Mouse (Mus musculus) erythroblast, embryonic 14.5 days (primary cell): ENCODE results near the gene Rad9b. TPM values are rescaled to one million over a fixed set of nuclear protein-coding genes. Genes with fewer than 3 reads are reported as not detected.

ENCODE experiments used
- H3K27me3 ChIP-seq: 2 replicates; pipeline ENCODE4 v1.6.1; 2012; ENCODE audit warnings: inconsistent platforms; ENCODE audit not compliant: control insufficient read depth
- H3K36me3 ChIP-seq: 2 replicates; pipeline ENCODE4 v1.6.1; 2012; ENCODE audit warnings: mild to moderate bottlenecking, inconsistent platforms; ENCODE audit not compliant: control insufficient read depth
- H3K4me1 ChIP-seq: 2 replicates; pipeline ENCODE4 v1.6.1; 2012; ENCODE audit warnings: inconsistent platforms; ENCODE audit not compliant: control insufficient read depth
- H3K4me3 ChIP-seq: replicated peaks from 2 replicates; pipeline ENCODE3; 2012; ENCODE audit warnings: moderate library complexity, mild to moderate bottlenecking, inconsistent platforms
- H3K9me3 ChIP-seq: 2 replicates; pipeline ENCODE4 v1.6.1; 2012; ENCODE audit warnings: low read length, inconsistent platforms, mixed read lengths; ENCODE audit not compliant: control insufficient read depth
- GATA1 ChIP-seq: IDR thresholded peaks from 2 replicates; pipeline ENCODE4 v1.6.1; 2012; ENCODE audit warnings: low read length, inconsistent platforms, mixed read lengths
- TAL1 ChIP-seq: IDR thresholded peaks from 3 replicates; pipeline ENCODE4 v1.6.1; 2012; ENCODE audit warnings: low read length, inconsistent platforms, mixed read lengths
- polyA plus RNA-seq: library from polyadenylated mRNA; stranded (reverse); fragments of >175 nt; gene quantifications from 2 replicates; pipeline ENCODE4 v1.2.3, GENCODE M21; 2012

Gene Rad9b
- polyA plus RNA-seq, 1 experiment, result not detected

GRCm38 (mm10) chr5:122392227-122393004, 38.4 kb upstream of the Rad9b start:
- peaks cover 36% of the 10 kb centered on the region for H3K36me3 ChIP-seq
- H3K27me3 ChIP-seq, result no peaks in the 10 kb centered on the region
- peak overlapping the region; percentile 95 for H3K4me3 ChIP-seq
- no peaks in the 10 kb centered on the region for H3K9me3 ChIP-seq
- peaks cover 26% of the 10 kb centered on the region for H3K4me1 ChIP-seq
- no peak for TF ChIP-seq TAL1
- TF ChIP-seq GATA1, result no peak

- peaks cover 30% of the 10 kb centered on the region for H3K36me3 ChIP-seq
- peaks cover 24% of the 10 kb centered on the region for H3K4me1 ChIP-seq
- peak within 1 kb of the TSS; percentile 95 for H3K4me3 ChIP-seq
- TF ChIP-seq TAL1, result no peak
- no peak for TF ChIP-seq GATA1
- H3K9me3 ChIP-seq, result no peaks in the 10 kb centered on the region
- H3K27me3 ChIP-seq, result no peaks in the 10 kb centered on the region
Observed at GRCm38 (mm10) chr5:122391786-122392180, 37.8 kb upstream of the Rad9b start, which contains the start of gene Arpc3. Arpc3 (plus strand) TSS chr5:122391878.

GRCm38 (mm10) chr5:122391178-122391785, 37.2 kb upstream of the Rad9b start:
- H3K4me1 ChIP-seq, result peaks cover 24% of the 10 kb centered on the region
- H3K27me3 ChIP-seq, result no peaks in the 10 kb centered on the region
- peaks cover 26% of the 10 kb centered on the region for H3K36me3 ChIP-seq
- H3K4me3 ChIP-seq, result peak overlapping the region; percentile 95
- H3K9me3 ChIP-seq, result no peaks in the 10 kb centered on the region
- TF ChIP-seq GATA1, result no peak
- TF ChIP-seq TAL1, result no peak

GRCm38 (mm10) chr5:122390671-122391070, 36.6 kb upstream of the Rad9b start:
- peaks cover 24% of the 10 kb centered on the region for H3K4me1 ChIP-seq
- H3K9me3 ChIP-seq, result no peaks in the 10 kb centered on the region
- no peak overlapping the region for H3K4me3 ChIP-seq
- H3K36me3 ChIP-seq, result peaks cover 26% of the 10 kb centered on the region
- H3K27me3 ChIP-seq, result no peaks in the 10 kb centered on the region
- TF ChIP-seq TAL1 (no peak), GATA1 (no peak)

GRCm38 (mm10) chr5:122390006-122390405, 36.0 kb upstream of the Rad9b start:
- peaks cover 22% of the 10 kb centered on the region for H3K4me1 ChIP-seq
- H3K9me3 ChIP-seq, result no peaks in the 10 kb centered on the region
- H3K4me3 ChIP-seq, result no peak overlapping the region
- H3K36me3 ChIP-seq, result peaks cover 21% of the 10 kb centered on the region
- H3K27me3 ChIP-seq, result no peaks in the 10 kb centered on the region
- TF ChIP-seq GATA1, result no peak
- TF ChIP-seq TAL1, result no peak

- peaks cover 74% of the 10 kb centered on the region for H3K36me3 ChIP-seq
Observed at GRCm38 (mm10) chr5:122379374-122380155, 25.5 kb upstream of the Rad9b start.

GRCm38 (mm10) chr5:122378171-122378570, 24.1 kb upstream of the Rad9b start:
- Histone ChIP-seq H3K27me3 (no peaks in the 10 kb centered on the region), H3K4me1 (peaks cover 17% of the 10 kb centered on the region), H3K4me3 (no peak overlapping the region), H3K9me3 (no peaks in the 10 kb centered on the region), H3K36me3 (peaks cover 85% of the 10 kb centered on the region)
- TF ChIP-seq GATA1 (no peak), TAL1 (no peak)

More at GRCm38 (mm10) chr5:122379374-122380155, 25.5 kb upstream of the Rad9b start:
- H3K9me3 ChIP-seq, result no peaks in the 10 kb centered on the region
- peaks cover 7% of the 10 kb centered on the region for H3K4me1 ChIP-seq
- no peak overlapping the region for H3K4me3 ChIP-seq
- TF ChIP-seq TAL1, result no peak
- TF ChIP-seq GATA1, result no peak
- H3K27me3 ChIP-seq, result no peaks in the 10 kb centered on the region

- Histone ChIP-seq H3K4me1 (peaks cover 20% of the 10 kb centered on the region), H3K27me3 (no peaks in the 10 kb centered on the region), H3K9me3 (no peaks in the 10 kb centered on the region), H3K36me3 (peaks cover 79% of the 10 kb centered on the region), H3K4me3 (no peak overlapping the region)
- TF ChIP-seq TAL1 (no peak), GATA1 (no peak)
Observed at GRCm38 (mm10) chr5:122377101-122377833, 23.2 kb upstream of the Rad9b start.
